Mouse (Mus musculus) retina, postnatal 7 days (tissue): ENCODE results near the gene Gm20458.

Experiments
- DNase-seq: peaks from one replicate; pipeline ENCODE4 v3.0.0-alpha.2; 2012; ENCODE audit warnings: low read depth, low spot score

Gm20458 gene

GRCm38 (mm10) chr2:164460745-164461551, at the start of gene Gm20458:
TSS of gene Gm20458 (plus strand) at chr2:164460967.
- DNase-seq = peak; percentile 97

GRCm38 (mm10) chr2:164414167-164414566, 46.6 kb upstream of the Gm20458 start:
- DNase-seq = no peak

GRCm38 (mm10) chr2:164414581-164414980, 46.2 kb upstream of the Gm20458 start:
- DNase-seq = no peak

GRCm38 (mm10) chr2:164417198-164417597, 43.6 kb upstream of the Gm20458 start:
- peak; percentile 34 for DNase-seq

- DNase-seq = no peak
These were observed 42.4 kb upstream of the Gm20458 start for GRCm38 (mm10) chr2:164418308-164418875.

GRCm38 (mm10) chr2:164419489-164419888, 41.3 kb upstream of the Gm20458 start:
- no peak for DNase-seq

GRCm38 (mm10) chr2:164421306-164421705, 39.5 kb upstream of the Gm20458 start:
- DNase-seq = no peak

GRCm38 (mm10) chr2:164421979-164422378, 38.8 kb upstream of the Gm20458 start:
- DNase-seq = no peak

GRCm38 (mm10) chr2:164422675-164423393, 37.9 kb upstream of the Gm20458 start:
- no peak for DNase-seq

GRCm38 (mm10) chr2:164423464-164423863, 37.3 kb upstream of the Gm20458 start:
- no peak for DNase-seq

- DNase-seq = no peak
These were observed 36.4 kb upstream of the Gm20458 start for GRCm38 (mm10) chr2:164424406-164424805.

GRCm38 (mm10) chr2:164425401-164425800, 35.4 kb upstream of the Gm20458 start:
- DNase-seq = no peak

GRCm38 (mm10) chr2:164426121-164426520, 34.6 kb upstream of the Gm20458 start:
- peak; percentile 39 for DNase-seq

- peak; percentile 56 for DNase-seq
These were observed 33.8 kb upstream of the Gm20458 start for GRCm38 (mm10) chr2:164426952-164427351.

- no peak for DNase-seq
These were observed 32.3 kb upstream of the Gm20458 start for GRCm38 (mm10) chr2:164428451-164428850.

- no peak for DNase-seq
These were observed 30.7 kb upstream of the Gm20458 start for GRCm38 (mm10) chr2:164429881-164430615.

- DNase-seq = no peak
These were observed 30.1 kb upstream of the Gm20458 start for GRCm38 (mm10) chr2:164430697-164431096.

- DNase-seq = no peak
These were observed 28.9 kb upstream of the Gm20458 start for GRCm38 (mm10) chr2:164431676-164432465.

GRCm38 (mm10) chr2:164432541-164433191, 28.1 kb upstream of the Gm20458 start:
- no peak for DNase-seq

GRCm38 (mm10) chr2:164433278-164433895, 27.4 kb upstream of the Gm20458 start:
- no peak for DNase-seq
